Mouse (Mus musculus): Measurements from ENCODE around the gene Ica1l. TPM values are rescaled to one million over a fixed set of nuclear protein-coding genes. Genes with fewer than 3 reads are reported as not detected.

Gene Ica1l
- polyA plus RNA-seq, 1 experiment from 2014 or later, result 33.4 TPM

DNA sequence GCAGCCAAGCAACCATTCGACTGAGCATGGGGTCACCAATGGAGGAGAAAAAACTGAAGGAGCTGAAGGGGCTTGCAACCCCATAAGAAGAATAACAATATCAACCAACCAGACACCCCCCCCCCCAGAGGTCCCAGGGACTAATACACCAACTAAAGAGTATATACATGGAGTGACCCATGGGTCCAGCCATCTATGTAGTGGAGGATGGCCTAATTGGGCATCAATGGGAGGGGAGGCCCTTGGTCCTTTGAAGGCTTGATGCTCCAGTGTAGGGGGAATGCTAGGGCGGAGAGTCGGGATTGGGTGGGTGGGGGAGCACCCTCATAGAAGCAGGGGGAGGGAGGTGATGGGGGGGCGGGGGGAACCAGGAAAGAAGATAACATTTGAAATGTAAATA lies 95.5 kb downstream of the Ica1l start:
- no peak overlapping the region for H3K4me3 ChIP-seq
- ATAC-seq (ENCODE audit: low read depth), result no peak
- H3K27me3 ChIP-seq, result no peaks in the 10 kb centered on the region
- H3K9me3 ChIP-seq, result no peaks in the 10 kb centered on the region
- no peak overlapping the region for H3K4me2 ChIP-seq
- H3K36me3 ChIP-seq, result peaks cover 20% of the 10 kb centered on the region
- H3K9ac ChIP-seq, result no peak overlapping the region
- H3K4me1 ChIP-seq (replicated peaks), result peaks cover 14% of the 10 kb centered on the region
- H3K27ac ChIP-seq (replicated peaks), result no peak overlapping the region
- 97% methylated on average over 4 of the region's 4 CpGs for WGBS

GRCm38 (mm10) chr1:59945969-59946368 lies 97.0 kb downstream of the Ica1l start:
- 78% methylated on average over 1 of the region's 1 CpGs for WGBS

DNA sequence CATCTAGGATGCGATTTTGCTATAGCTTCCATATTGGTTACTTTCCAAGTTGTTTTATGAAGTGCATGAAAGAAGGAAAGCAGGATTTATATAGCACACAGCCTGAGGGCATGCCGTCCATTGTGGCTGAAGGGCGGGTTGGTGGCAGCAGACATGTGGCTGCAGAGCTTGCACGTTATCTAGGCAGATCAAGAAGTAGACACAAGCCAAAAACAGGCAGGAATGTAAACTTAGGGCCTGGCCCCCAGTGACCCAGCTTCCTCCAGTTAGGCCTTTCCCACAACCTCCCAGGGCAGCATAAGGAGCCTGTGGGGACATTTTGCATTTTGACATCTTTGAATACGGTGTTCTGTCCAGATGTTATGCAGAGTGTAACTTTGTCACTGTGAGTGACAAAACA lies 99.2 kb downstream of the Ica1l start:
- no peaks in the 10 kb centered on the region; the same call in 1 of the 2 replicates for H3K36me3 ChIP-seq
- peaks cover 14% of the 10 kb centered on the region for H3K4me1 ChIP-seq (replicated peaks)
- no peaks in the 10 kb centered on the region for H3K9me3 ChIP-seq
- no peak overlapping the region for H3K4me3 ChIP-seq
- no peak overlapping the region for H3K9ac ChIP-seq
- H3K27ac ChIP-seq (replicated peaks), result no peak overlapping the region
- no peak for ATAC-seq (ENCODE audit: low read depth)
- H3K4me2 ChIP-seq, result no peak overlapping the region
- WGBS, result 60% methylated on average over 5 of the region's 5 CpGs
- H3K27me3 ChIP-seq, result no peaks in the 10 kb centered on the region

More at GRCm38 (mm10) chr1:59945969-59946368, 97.0 kb downstream of the Ica1l start:
- Histone ChIP-seq H3K9me3 (no peaks in the 10 kb centered on the region), H3K27ac (replicated peaks) (no peak overlapping the region), H3K27me3 (no peaks in the 10 kb centered on the region), H3K9ac (no peak overlapping the region), H3K4me2 (no peak overlapping the region), H3K4me3 (no peak overlapping the region), H3K4me1 (replicated peaks) (peaks cover 14% of the 10 kb centered on the region), H3K36me3 (peaks cover 19% of the 10 kb centered on the region)
- no peak for ATAC-seq (ENCODE audit: low read depth)

DNA sequence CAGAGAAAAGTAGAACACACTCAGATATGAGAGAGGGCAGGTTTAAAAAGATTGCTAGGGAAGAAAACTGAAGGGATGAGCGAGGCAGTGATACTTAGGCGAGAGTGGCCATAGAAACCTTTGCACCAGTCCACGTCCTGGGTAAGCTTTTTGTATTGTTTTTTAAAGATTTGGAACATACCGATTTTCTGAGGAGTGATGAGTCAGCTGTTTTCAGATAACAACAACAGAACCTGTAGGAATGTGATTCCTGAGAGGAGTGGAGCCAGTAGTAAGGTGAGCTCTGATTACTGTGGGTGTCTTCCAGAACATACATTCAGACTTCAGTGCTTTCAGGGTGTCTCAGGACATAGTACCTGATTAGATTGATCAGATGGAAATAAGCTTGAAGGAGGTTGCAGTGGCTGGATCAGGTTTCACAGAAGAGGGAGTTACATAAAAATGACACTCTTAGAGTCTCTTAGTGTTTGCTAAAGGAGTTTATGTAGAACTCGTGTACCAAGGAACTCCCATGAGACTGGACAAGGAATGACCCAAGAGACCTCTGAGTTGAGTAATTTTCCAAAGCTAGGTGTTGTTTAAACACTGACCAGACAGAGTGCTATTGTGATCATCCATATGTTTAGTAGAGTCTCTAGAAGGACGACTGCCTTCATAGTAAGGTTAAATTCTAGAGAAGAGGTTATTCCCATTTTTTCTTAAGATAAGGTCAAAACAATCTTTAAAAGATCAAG lies 100.8 kb downstream of the Ica1l start:
- Histone ChIP-seq H3K27ac (replicated peaks) (no peak overlapping the region), H3K4me1 (replicated peaks) (peaks cover 14% of the 10 kb centered on the region), H3K9me3 (no peaks in the 10 kb centered on the region), H3K36me3 (no peaks in the 10 kb centered on the region), H3K4me3 (no peak overlapping the region), H3K27me3 (no peaks in the 10 kb centered on the region), H3K9ac (no peak overlapping the region), H3K4me2 (no peak overlapping the region)
- WGBS, result 87% methylated on average over 6 of the region's 6 CpGs
- ATAC-seq (ENCODE audit: low read depth), result no peak

GRCm38 (mm10) chr1:59941063-59941462 lies 101.9 kb downstream of the Ica1l start:
- no peak for ATAC-seq (ENCODE audit: low read depth)
- H3K27me3 ChIP-seq, result no peaks in the 10 kb centered on the region
- no peak overlapping the region for H3K9ac ChIP-seq
- peaks cover 14% of the 10 kb centered on the region for H3K4me1 ChIP-seq (replicated peaks)
- H3K4me3 ChIP-seq, result no peak overlapping the region
- H3K9me3 ChIP-seq, result no peaks in the 10 kb centered on the region
- WGBS, result 95% methylated on average over 1 of the region's 1 CpGs
- H3K27ac ChIP-seq (replicated peaks), result no peak overlapping the region
- no peak overlapping the region for H3K4me2 ChIP-seq
- H3K36me3 ChIP-seq, result no peaks in the 10 kb centered on the region

DNA sequence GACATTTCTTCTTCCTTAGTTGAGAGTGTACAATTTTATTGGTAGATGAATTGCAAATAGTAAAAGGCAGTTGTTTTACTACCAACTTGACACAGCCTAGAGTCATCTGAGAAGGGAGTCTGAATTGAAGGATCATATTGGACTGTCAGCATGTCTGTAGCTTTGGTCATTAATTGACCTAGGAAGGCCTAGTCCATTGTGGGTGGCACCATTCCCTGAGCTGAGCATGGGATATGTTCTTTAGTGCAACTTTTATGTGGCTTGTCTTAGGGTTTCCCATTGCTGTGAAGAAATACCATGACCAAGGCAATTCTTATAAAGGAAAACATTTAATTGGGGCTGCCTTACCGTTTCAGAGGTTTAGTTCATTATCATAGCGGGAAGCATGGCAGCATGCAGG lies 110.0 kb downstream of the Ica1l start:
- Histone ChIP-seq H3K4me3 (no peak overlapping the region), H3K4me1 (replicated peaks) (no peaks in the 10 kb centered on the region), H3K4me2 (no peak overlapping the region), H3K36me3 (no peaks in the 10 kb centered on the region), H3K9ac (no peak overlapping the region), H3K9me3 (no peaks in the 10 kb centered on the region), H3K27ac (replicated peaks) (no peak overlapping the region), H3K27me3 (no peaks in the 10 kb centered on the region)
- no peak for ATAC-seq (ENCODE audit: low read depth)
- WGBS, result 82% methylated on average over 2 of the region's 2 CpGs

Other genes with a start within 250 kb of the Ica1l start
- 25.5 and 28.6 TPM in 2 replicates for gene Fam117b, start 130.2 kb downstream of the Ica1l start, polyA plus RNA-seq (2015; fragmentation: Nextera tagmentation; extraction: Ambion mirVana)
- 7.9 and 8.3 TPM in 2 replicates for gene Carf, start 55.1 kb upstream of the Ica1l start, polyA plus RNA-seq (2015; fragmentation: Nextera tagmentation; extraction: Ambion mirVana)
- gene Wdr12, start 55.5 kb upstream of the Ica1l start, polyA plus RNA-seq (2015; fragmentation: Nextera tagmentation; extraction: Ambion mirVana), result 43.6 and 44.9 TPM in 2 replicates
- gene Nbeal1, start 137.4 kb upstream of the Ica1l start, polyA plus RNA-seq (2015; fragmentation: Nextera tagmentation; extraction: Ambion mirVana), result 6.4 and 7.8 TPM in 2 replicates

Data from neural tube, embryonic 13.5 days (tissue).